Mouse (Mus musculus): Measurements from ENCODE around the gene Krt81.
A peak's percentile ranks its signal among the peaks of the same experiment; 100 is the strongest.

The Krt81 gene

DNA sequence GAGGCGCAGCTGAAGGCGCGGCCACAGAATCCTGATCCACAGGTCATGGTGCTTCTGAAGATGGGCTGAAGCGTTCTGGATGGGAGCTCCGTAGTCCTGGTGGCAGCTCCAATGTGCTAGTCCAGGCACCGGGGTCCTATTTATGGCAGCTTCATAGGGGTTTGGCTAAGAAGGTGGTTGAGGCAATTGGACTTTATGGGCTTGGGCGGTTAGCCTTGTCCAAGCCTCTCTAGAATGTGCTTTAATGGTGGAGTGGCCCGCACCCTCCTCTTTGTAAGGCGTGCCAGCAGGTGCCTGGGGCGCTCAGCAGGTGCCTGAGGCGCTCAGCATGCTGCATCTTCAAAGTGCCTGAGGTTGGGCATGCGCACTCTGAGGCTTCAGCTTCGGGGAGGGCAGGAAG lies at the start of gene Krt81:
Krt81 (minus strand) TSS at position 101 of the 400 bp plus-strand sequence.
- no peak for DNase-seq (ENCODE audit: low spot score in 2 of 2)

DNA sequence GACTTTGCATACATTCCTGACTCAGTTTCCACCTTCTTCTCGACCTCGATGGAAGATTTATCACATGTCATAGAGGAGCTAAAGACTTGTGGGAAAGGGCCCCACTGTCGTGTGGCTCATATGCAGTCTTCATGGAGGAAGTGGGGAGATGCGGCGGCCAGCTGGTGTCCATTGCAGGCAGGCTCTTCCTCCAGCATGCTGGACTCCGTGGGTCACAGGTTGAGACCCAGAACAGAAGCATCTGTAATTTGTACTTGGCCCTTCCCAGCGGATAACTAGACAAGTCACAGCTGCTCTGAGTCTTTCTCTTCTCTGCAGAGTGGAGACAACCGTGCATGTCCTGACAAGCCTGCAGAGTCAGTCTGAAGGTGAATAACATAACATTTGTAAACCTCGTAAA lies 44.7 kb upstream of the Krt81 start:
- no peak for DNase-seq (ENCODE audit: low spot score in 2 of 2)

DNA sequence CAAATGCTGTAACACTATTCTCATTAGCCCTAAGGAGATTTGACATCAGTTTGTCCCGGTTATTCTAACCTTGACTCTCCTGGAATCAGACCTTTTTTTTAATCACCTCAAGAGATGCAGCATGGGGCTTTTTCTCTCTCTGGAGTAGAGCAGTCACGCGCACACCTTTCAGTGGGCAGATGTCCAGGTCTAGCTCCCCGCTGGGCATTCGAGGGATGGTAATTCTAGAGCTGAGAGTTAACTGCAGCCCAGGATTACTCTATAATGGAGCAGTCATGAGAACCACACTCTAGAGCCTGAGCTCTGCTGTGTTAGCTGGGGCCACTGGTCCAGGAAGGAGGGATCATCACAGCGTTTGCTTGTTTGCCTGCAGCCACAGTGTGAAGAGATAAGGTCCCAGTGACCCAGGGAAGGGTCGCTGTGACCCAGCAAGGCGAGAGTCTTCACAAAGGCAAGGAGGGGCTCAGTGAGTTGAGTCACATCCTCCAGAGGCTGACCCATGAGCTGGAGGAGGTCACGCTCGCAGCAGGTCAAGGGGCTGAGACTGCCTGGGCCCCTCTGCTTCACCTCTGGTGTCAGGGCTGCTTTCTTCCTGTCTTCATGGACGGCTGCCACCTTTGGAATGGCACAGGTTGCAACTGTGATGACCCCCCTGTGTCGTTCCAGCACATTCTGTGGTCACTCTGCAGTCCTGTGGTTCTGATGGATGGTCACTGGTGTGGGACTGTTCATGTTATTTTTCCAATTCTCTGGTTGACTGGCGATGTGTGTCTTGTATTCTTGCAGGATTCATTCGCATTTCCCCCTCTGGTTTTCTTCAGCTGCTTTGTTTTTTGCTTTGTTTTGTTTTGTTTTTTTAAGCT lies 43.6 kb upstream of the Krt81 start:
- no peak for DNase-seq (ENCODE audit: low spot score in 2 of 2)

DNA sequence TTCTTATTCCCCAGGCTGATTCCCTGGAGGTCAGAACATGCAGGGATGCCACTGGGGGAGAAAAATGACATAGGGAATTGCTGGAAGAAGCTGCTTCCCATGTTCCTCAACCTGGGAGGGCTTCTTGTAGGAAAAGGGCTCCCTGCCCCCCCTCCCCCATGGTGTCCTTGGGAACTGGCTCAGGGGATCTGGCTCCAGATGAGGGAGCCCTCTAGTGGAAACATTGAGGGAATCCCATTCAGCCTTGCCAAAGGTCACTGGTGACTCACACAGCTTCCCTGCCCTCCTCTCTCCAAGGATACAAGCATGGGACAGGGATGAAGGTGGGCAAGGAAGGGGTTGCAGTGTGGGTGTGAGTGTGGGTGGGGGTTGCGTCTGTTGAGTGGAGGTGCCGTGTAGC lies 33.6 kb upstream of the Krt81 start:
- DNase-seq (ENCODE audit: low spot score in 2 of 2): no peak

DNA sequence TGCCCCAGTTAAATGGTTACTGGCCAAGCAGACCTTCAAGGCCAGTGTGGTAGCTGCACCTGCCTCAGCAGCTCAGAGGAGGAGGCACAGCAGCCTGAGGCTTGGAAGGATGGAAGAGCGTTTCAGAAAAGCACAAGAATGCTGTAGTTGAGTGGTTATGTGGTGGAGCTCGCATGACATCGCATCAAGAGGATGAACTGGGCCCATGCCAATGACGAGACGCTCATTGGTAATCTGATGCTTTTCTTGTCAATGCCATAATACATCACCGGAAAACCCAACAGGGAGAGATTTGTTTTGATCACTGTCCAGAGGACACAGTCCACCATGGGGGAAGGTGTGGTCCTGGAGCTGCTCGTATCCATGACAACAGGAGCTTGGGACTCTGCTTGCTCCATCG lies 31.7 kb upstream of the Krt81 start:
- no peak for DNase-seq (ENCODE audit: low spot score in 2 of 2)

DNA sequence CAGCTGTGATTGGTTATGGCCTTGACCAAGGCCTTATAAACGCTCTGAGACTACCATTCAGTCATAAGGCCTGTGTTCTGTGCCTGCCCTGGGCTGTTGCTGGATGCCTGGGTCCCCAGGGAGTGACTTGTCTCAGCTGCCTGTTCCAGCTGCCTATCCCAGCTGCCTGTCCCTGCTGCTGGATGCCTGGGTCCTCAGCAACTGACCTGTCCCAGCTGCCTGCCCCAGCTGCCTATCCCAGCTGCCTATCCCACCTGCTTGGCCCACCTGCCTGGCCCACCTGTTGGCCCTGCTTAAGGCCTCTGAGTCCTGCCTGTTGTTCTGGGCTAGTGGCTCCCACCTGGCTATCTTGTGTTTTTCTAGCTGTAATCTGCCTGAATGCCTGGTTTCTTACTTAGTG lies 30.7 kb upstream of the Krt81 start:
- DNase-seq (ENCODE audit: low spot score in 2 of 2): no peak

DNA sequence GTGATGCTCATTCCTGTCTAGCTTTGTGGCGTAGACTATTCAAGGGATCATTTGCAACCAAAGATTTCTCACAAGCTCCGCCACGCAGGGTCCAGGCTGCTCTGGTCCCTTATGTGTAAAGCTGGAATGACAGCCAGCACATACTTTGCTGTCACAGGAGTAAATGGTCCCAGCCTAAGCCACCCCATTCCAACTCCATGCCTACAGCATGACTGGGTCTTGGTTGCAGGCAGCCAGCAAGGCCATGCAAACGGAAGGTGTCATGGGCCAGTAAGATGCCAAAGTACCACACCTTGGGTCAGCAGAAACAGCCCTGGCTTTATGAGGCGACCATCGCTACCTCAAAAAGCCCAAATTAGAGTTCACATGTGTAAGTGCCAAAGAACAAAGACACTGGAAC lies 30.2 kb upstream of the Krt81 start:
- DNase-seq (ENCODE audit: low spot score in 2 of 2): no peak

DNA sequence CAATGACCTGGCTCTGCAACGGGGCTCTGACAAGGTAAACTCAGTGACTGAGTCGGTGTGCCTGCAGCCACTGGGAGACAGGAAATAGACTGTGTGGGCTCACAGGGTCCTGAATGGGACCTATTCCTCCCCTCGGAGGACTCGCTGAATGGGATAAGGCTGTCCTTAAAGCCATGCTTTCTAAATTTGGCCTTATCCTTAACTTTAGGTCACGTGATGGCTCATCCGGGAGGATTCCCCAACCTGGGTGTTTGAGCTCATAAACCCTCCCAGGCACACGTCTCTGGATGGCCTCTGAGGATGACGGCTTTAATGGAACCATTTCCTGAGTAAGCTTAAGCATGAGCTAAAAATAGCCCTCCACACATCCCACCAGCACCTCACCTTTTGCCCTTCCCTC lies 29.2 kb upstream of the Krt81 start:
- no peak for DNase-seq (ENCODE audit: low spot score in 2 of 2)

DNA sequence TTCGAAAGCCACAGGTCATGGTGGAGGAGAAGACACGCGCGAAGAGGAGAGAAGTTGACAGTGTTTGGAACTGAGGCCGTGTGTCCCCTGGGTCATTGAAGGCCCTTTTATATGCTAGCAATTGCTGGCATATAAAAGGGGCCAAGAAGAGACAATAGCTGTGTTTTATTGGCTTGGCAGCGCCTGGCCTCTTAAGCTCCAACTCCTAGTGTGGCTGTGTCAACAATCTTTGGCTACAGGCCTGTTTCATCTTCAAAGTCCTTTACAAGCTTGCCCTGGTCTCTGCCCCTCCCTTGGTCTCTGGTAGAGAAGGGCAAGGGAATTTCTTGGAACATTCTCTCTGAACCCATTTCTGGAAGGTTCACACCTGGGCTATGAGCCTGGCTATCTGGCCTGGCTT lies 27.9 kb upstream of the Krt81 start, which contains the start of gene Krt83:
Krt83 (minus strand) TSS at position 82 of the 400 bp plus-strand sequence.
- no peak for DNase-seq (ENCODE audit: low spot score in 2 of 2)

DNA sequence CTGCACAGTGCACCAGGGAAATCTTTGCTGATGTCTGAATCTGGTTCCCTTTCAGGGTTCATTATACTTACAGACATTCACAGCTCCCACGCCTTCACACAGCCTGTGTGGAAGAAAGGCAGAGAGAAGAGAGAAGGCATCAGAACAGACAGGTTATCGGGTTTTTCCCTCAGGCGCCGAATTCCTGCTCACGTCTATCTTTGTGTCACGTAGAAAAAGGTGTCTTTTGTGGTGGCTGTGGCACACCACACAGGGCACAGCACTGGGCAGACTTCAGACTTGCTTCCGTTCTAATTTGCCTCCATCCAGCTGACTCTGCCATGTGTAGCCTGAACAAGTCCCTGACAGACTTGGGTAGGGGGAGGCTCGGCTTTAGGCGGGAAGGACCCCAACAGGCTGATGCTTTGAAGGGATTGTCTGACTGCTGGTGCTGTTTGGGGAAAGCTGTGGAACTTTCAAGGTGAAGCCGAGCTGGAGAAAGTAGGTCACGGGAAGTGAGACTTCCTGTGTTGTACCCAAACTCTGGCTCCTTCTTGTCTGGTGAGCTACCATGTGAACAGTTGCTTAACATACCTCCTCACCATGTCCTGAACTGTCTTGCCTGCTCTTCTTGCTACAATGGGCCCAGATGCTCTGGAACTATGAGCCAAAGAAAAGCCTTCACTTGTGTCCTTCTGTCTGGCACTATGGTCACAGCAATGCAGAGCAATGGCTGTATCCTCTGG lies 22.5 kb upstream of the Krt81 start:
- peak; percentile 38 to 50 for DNase-seq (ENCODE audit: low spot score in 2 of 2)

DNA sequence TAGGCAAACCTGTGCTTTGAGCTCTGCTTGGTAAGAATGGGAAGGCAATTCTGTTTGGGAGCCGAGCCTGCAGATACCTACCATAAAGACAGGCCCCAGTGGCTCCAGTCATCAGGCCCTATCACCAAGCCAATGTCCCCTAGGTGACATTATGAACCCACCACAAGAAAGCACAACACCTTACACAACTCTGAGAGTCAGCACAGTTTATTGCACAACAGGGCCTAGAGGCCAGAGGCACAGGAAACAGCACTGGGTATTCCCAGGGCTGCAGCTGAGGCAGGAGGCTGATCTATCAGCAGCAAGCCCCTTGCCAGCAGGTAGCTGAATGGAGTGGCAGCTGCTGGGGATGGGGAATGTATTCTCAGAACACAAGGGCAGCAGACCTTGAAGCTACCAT lies 21.4 kb upstream of the Krt81 start:
- DNase-seq (ENCODE audit: low spot score in 2 of 2): no peak

DNA sequence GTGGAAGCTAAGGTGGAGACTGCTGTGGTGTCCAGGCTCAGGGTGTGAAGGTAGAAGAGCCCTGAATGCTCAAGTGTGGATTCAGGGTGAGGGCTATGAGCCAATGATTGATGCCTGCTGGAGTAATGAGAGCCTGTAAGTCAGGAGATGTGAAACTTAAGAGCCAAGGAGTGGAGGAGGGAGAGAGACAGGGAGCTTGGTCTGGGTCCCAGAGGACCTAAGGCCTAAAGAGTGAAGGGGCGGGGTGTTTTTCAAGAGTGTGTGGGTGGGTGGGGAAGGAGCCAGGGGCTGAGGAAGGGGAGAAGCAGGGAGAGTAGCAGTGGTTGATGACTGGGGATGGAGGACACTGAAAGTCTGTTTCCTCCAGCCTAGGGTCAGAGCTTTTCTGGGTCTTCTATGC lies 20.1 kb upstream of the Krt81 start:
- DNase-seq (ENCODE audit: low spot score in 2 of 2): no peak

DNA sequence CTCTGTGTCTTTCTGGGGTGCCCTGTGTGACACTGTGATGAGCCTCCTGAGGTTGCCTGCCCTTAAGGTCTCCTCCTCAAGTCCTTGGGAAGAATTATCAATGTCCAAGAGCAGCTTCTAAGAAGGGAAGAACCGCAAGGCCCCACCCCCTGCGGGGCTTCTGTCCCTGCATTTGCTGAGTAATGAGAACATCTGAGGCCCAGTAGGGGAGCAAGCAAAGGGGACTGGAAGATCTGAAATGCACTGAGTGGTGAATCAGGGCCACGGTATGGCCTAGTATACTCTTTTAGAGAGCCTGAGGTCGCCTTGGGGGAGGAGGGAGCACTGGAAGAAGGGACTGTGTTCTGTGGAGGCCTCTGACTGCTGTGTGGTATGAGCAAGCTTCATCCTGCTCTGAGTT lies 18.5 kb upstream of the Krt81 start:
- DNase-seq (ENCODE audit: low spot score in 2 of 2): no peak

DNA sequence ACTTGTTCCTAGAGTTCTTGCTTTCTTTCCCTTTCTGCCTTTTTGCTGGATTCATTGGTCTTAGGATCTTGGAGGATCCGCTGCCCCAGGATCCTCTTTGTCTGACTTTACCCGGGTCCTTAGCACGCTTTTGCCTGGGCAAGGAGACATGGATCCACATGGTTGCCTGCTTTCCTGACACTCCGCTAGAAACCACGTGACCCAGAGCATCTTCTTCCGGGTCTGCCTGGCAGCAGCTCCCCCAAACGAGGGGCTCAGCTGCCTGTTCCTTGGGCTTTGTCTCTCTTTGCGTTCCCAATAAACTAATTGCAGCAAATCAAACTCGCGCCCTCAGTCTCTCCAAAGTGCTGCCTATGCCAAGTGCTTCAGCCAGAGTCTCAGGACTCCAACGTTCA lies 16.1 kb upstream of the Krt81 start:
- peak in 1 of 2 experiments; percentile 34 for DNase-seq (ENCODE audit: low spot score in 2 of 2)

DNA sequence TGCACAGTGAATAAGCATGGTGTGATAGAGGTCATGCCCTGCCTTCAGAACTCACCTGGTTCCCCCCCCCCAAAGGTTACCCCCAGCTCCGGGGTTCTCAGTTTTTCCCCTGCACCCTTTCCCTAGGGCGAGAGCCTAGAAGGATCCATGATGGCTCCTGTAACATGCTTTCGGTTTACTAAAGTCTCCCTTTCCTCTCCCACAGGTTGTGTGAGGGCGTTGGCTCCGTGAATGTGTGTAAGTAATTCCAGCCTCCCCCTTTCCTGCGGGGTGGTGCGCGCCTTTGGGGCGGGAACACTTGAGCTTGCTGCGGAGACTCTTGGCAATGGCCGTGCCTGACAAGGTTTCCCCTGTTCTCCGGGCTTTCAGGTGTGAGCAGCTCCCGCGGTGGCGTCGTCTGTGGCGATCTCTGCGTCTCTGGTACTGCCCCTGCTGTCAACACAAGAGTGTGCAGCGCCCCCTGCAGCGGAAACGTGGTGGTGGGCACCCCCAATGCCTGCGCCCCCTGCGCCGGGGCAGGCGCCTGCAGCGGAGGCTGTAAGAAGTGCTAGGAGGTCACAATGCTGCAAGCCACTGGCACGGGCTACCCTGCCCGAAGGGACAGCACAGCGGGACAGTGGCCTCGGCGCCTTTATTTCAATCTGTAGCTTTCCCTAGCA lies 15.6 kb upstream of the Krt81 start:
- DNase-seq (ENCODE audit: low spot score in 2 of 2): peak; percentile 46 to 64

DNA sequence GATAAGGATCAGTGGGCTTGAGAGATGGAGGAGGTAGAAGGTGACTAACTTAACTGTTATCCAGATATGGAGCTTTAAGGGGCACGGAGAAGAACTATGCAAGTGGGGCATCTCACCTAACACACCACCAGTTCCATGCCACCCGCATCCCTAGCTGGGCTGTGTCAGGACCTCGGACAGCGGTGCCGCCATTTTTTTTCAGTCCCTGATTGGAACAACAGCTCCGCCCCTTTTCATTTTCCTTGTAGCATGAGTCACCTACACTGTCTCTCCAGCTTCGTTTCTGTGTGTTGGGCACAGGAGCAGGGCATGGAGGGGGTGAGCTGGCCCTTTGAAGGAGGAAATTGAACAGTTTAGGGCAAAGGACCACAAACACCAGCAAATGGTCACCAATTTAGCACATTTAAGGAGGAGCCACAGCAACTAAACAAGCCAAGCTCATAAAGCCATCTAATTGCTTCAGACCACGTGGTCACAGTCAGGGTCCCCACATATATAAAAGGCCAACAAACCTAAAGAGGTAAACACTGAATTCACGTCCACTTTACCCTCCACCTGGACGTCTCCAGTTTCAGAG lies 9.5 kb upstream of the Krt81 start, which contains the start of gene Krt86:
Krt86 (plus strand) TSS at position 527 of the 577 bp plus-strand sequence.
- DNase-seq (ENCODE audit: low spot score in 2 of 2): no peak

DNA sequence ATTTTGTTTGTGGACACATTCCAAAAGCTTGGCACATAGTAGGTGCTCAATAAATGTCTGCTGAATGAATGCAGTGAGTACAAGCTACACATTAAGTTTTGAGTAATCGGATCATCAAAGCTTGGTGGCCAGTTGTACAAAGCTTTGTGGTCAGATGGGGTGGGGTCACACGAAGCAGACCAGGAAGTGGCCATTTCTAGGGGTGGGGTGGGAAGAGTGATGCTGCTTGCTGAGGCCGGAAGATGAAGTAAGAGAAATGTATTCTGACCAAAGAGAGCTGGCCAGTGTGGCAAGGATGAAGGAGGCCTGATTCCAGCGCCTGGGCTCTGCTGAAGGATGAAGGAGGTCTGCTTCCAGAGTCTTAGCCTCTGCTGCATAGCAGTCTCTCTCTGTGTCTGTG lies 5.5 kb upstream of the Krt81 start:
- DNase-seq (ENCODE audit: low spot score in 2 of 2): no peak

DNA sequence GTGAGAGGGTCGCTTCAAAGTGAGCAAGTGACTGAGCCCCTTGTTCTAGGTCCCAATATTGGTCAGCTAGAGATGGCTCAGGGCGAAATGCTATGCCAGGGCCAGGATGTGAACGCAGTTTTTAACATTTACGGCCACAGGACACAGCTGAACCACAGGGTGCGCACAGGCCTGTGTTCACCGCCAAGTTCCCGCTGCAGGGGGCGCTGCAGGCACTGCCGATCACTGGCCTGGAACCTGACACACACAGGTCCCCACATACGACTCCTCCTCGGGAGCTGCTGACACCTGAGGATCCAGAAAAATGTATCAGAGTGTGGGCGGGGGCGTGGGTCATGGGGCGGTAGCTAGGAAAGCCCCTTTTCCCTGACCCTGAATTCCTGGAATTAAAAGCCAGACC lies 4.3 kb downstream of the Krt81 start:
- DNase-seq (ENCODE audit: low spot score in 2 of 2): no peak

DNA sequence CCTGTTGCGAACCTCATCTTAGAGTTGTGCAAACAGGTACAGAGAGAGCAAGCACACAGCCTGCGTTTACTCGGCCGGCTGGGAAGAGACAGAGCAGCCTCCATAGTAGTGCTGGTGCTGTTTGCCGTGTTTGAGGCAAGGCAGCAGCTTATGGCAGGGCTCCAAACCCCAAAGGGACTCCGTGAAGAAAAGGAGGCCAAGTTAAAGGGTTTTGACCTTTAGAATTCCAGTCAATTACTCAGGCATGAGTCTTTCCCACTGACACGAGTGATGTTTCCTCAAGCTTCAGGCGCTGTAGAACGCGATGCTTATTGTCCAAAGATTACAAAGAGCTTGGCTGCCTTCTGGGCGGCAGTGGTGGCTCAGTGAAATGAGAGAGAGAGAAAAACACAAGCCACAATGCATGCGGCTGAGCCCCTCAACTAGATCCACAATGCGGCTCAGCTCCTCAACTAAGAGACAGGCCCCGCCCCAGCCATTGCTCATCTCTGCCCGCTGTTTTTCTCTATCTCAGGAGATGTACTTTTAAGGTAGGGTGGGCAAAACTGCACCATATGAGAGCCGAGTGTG lies 5.1 kb downstream of the Krt81 start:
- DNase-seq (ENCODE audit: low spot score in 2 of 2): no peak

DNA sequence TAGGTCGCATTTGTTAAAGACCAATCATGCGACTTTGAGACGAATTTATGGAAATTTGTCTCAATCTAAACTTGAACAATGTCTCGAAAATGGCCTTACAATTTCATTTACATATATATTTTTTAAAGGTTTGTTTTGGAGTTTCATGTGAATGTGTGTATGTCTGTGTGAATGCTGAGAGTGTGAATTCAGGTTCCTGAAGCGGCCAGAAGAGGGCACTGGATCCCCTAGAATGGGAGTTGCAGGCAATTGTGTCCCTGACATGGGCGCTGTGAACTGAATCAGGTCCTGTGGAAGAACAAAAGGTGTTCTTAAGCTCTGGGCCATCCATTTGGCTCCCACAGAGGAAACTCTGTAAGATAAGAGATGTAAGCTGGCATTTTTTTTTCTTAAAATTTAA lies 7.7 kb downstream of the Krt81 start:
- no peak for DNase-seq (ENCODE audit: low spot score in 2 of 2)

DNA sequence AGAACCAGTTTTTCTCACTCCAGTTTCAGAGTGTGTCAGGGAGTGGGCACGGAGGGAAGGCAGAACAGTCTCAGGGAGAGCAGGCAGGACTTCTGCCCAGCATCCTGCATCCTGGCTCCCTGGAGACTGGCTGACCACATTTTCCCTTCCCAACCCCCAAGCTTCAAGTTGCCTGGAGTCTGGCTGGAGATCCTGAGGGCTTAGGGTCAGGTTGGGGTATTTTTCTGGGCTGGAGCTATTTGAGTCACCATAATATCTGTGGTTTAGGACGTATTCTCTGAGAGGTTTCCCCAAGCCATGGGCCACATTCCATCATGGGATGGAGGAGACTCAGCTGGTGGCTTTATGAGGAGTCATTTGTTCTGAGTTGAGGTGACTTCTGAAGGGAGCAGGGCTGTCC lies 8.3 kb downstream of the Krt81 start:
- DNase-seq (ENCODE audit: low spot score in 2 of 2): no peak

DNA sequence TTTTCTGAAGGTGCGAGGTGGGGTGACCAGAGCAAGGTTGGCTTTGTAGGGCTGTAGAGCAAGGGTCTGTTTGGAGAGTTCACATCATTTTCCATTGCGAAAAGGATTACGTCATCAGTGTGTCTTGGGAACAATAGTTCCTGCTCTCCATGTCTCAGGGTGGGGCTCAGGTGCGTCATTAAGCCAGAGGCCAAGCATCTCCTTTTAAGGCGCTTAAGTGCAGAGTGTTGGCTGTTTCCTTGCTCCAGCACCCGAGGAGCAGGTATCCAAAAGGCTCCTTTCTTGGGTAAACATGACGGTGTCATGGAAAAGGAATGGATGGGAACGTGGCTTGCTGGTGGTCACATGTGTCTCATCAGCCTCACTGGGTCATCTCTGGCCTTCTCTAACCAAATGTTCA lies 8.8 kb downstream of the Krt81 start:
- DNase-seq (ENCODE audit: low spot score in 2 of 2): no peak
